Mouse (Mus musculus) neural tube, embryonic 14.5 days (tissue): ENCODE data around the gene Commd1. TPM values are rescaled to one million over a fixed set of nuclear protein-coding genes. Genes with fewer than 3 reads are reported as not detected.

Source experiments
- ATAC-seq: fragments of 200-750 bp; cut with Nextera tagmentation; 2 replicates; pipeline ENCODE4 v1.8.0; 2017; ENCODE audit warnings: low read depth, mild to moderate bottlenecking, moderate TSS enrichment, moderate library complexity
- H3K27ac ChIP-seq: fragments of 300-500 bp; sonication (generic); 2 replicates; pipeline ENCODE4 v1.5.1; 2014; ENCODE audit warnings: low read depth, mild to moderate bottlenecking, control low read depth, low read length, moderate library complexity, mixed read lengths
- H3K27me3 ChIP-seq: fragments of 300-500 bp; sonication (generic); 2 replicates; pipeline ENCODE4 v1.6.1; 2014; ENCODE audit warnings: low read length; ENCODE audit not compliant: control insufficient read depth, insufficient read depth
- H3K36me3 ChIP-seq: fragments of 300-500 bp; sonication (generic); 2 replicates; pipeline ENCODE4 v1.6.1; 2014; ENCODE audit warnings: low read length, mixed read lengths; ENCODE audit not compliant: control insufficient read depth, insufficient read depth
- H3K4me1 ChIP-seq: fragments of 300-500 bp; sonication (generic); 2 replicates; pipeline ENCODE4 v1.6.1; 2014; ENCODE audit warnings: low read length; ENCODE audit not compliant: control insufficient read depth, insufficient read depth
- H3K4me2 ChIP-seq: fragments of 300-500 bp; sonication (generic); 2 replicates; pipeline ENCODE4 v1.6.1; 2014; ENCODE audit warnings: mild to moderate bottlenecking, low read depth, low read length, control low read depth
- H3K4me3 ChIP-seq: fragments of 300-500 bp; sonication (generic); 2 replicates; pipeline ENCODE4 v1.5.1; 2014; ENCODE audit warnings: low read depth, low read length, control low read depth, mixed read lengths
- H3K9ac ChIP-seq: fragments of 300-500 bp; sonication (generic); replicated peaks from 2 replicates; pipeline ENCODE4 v1.6.1; 2014; ENCODE audit warnings: low read depth, mild to moderate bottlenecking, control low read depth, low read length, mixed read lengths
- H3K9me3 ChIP-seq: fragments of 300-500 bp; sonication (generic); 2 replicates; pipeline ENCODE4 v1.6.1; 2016; ENCODE audit warnings: low read length; ENCODE audit not compliant: control insufficient read depth
- WGBS: fragments of 180-500 bp; shearing (Covaris S2); extraction: QIAGEN DNeasy Blood & Tissue Kit; methylation state at CpG from one replicate; pipeline ENCODE4 v1.1.7; 2014; 5-methylcytosine and 5-hydroxymethylcytosine counted together
- polyA plus RNA-seq: library from polyadenylated mRNA; unstranded; fragments of >200 nt; fragmentation: Nextera tagmentation; extraction: Ambion mirVana; gene quantifications from 2 replicates; pipeline ENCODE4 v1.2.1, GENCODE M21; 2014

Commd1 gene
- polyA plus RNA-seq, 1 experiment from 2014 or later = 230 TPM

- Histone ChIP-seq H3K4me1 (no peaks in the 10 kb centered on the region), H3K4me3 (no peak overlapping the region), H3K36me3 (no peaks in the 10 kb centered on the region), H3K9me3 (no peaks in the 10 kb centered on the region), H3K4me2 (no peak overlapping the region), H3K27ac (no peak overlapping the region), H3K9ac (no peak overlapping the region), H3K27me3 (no peaks in the 10 kb centered on the region)
- ATAC-seq = no peak
- 83% methylated on average over 1 of the region's 1 CpGs for WGBS
Observed at GRCm38 (mm10) chr11:22949101-22949500, 33.1 kb downstream of the Commd1 start.

GRCm38 (mm10) chr11:22938983-22939382 is 43.2 kb downstream of the Commd1 start:
- H3K27ac ChIP-seq = no peak overlapping the region
- no peaks in the 10 kb centered on the region for H3K27me3 ChIP-seq
- H3K9me3 ChIP-seq = no peaks in the 10 kb centered on the region
- H3K9ac ChIP-seq = no peak overlapping the region
- H3K4me3 ChIP-seq = no peak overlapping the region
- no peaks in the 10 kb centered on the region for H3K36me3 ChIP-seq
- no peak overlapping the region for H3K4me2 ChIP-seq
- no peak for ATAC-seq
- no peaks in the 10 kb centered on the region for H3K4me1 ChIP-seq
- WGBS = 61% methylated on average over 2 of the region's 2 CpGs

- Histone ChIP-seq H3K9me3 (no peaks in the 10 kb centered on the region), H3K4me1 (no peaks in the 10 kb centered on the region), H3K27me3 (no peaks in the 10 kb centered on the region), H3K27ac (no peak overlapping the region), H3K36me3 (no peaks in the 10 kb centered on the region), H3K4me3 (no peak overlapping the region), H3K9ac (no peak overlapping the region), H3K4me2 (no peak overlapping the region)
- ATAC-seq = no peak
- WGBS = 93% methylated on average over 4 of the region's 4 CpGs
Observed at GRCm38 (mm10) chr11:22937716-22938316, 44.4 kb downstream of the Commd1 start.

GRCm38 (mm10) chr11:22936446-22937125 is 45.6 kb downstream of the Commd1 start:
- Histone ChIP-seq H3K4me3 (no peak overlapping the region), H3K4me1 (no peaks in the 10 kb centered on the region), H3K4me2 (no peak overlapping the region), H3K9ac (no peak overlapping the region), H3K36me3 (no peaks in the 10 kb centered on the region), H3K27ac (no peak overlapping the region), H3K9me3 (no peaks in the 10 kb centered on the region), H3K27me3 (no peaks in the 10 kb centered on the region)
- 57% methylated on average over 5 of the region's 5 CpGs for WGBS
- no peak for ATAC-seq

- H3K27ac ChIP-seq = no peak overlapping the region
- ATAC-seq = no peak
- no peak overlapping the region for H3K4me2 ChIP-seq
Observed at GRCm38 (mm10) chr11:22932167-22932566, 50.0 kb downstream of the Commd1 start.

GRCm38 (mm10) chr11:22931320-22931905 is 50.8 kb downstream of the Commd1 start:
- Histone ChIP-seq H3K4me1 (no peaks in the 10 kb centered on the region), H3K4me2 (no peak overlapping the region), H3K27ac (no peak overlapping the region), H3K36me3 (no peaks in the 10 kb centered on the region), H3K4me3 (no peak overlapping the region), H3K27me3 (no peaks in the 10 kb centered on the region), H3K9ac (no peak overlapping the region), H3K9me3 (no peaks in the 10 kb centered on the region)
- no peak for ATAC-seq
- WGBS = 93% methylated on average over 2 of the region's 2 CpGs

More at GRCm38 (mm10) chr11:22932167-22932566, 50.0 kb downstream of the Commd1 start:
- no peak overlapping the region for H3K9ac ChIP-seq
- no peaks in the 10 kb centered on the region for H3K27me3 ChIP-seq
- H3K36me3 ChIP-seq = no peaks in the 10 kb centered on the region
- H3K4me1 ChIP-seq = no peaks in the 10 kb centered on the region
- no peak overlapping the region for H3K4me3 ChIP-seq
- H3K9me3 ChIP-seq = no peaks in the 10 kb centered on the region

- Histone ChIP-seq H3K4me1 (no peaks in the 10 kb centered on the region), H3K27ac (no peak overlapping the region), H3K9me3 (no peaks in the 10 kb centered on the region), H3K4me2 (no peak overlapping the region), H3K4me3 (no peak overlapping the region), H3K36me3 (no peaks in the 10 kb centered on the region), H3K27me3 (no peaks in the 10 kb centered on the region), H3K9ac (no peak overlapping the region)
- 74% methylated on average over 2 of the region's 2 CpGs for WGBS
- ATAC-seq = no peak
Observed at GRCm38 (mm10) chr11:22930129-22930528, 52.1 kb downstream of the Commd1 start.

- Histone ChIP-seq H3K9me3 (no peaks in the 10 kb centered on the region), H3K4me1 (no peaks in the 10 kb centered on the region), H3K27ac (no peak overlapping the region), H3K4me3 (no peak overlapping the region), H3K4me2 (no peak overlapping the region), H3K36me3 (no peaks in the 10 kb centered on the region), H3K27me3 (no peaks in the 10 kb centered on the region), H3K9ac (no peak overlapping the region)
- ATAC-seq = no peak
- WGBS = 81% methylated on average over 8 of the region's 8 CpGs
Observed at GRCm38 (mm10) chr11:22928586-22929169, 53.5 kb downstream of the Commd1 start.

GRCm38 (mm10) chr11:22923606-22924005 is 58.6 kb downstream of the Commd1 start:
- no peaks in the 10 kb centered on the region for H3K9me3 ChIP-seq
- 73% methylated on average over 2 of the region's 2 CpGs for WGBS

More at GRCm38 (mm10) chr11:22923606-22924005, 58.6 kb downstream of the Commd1 start:
- no peak overlapping the region for H3K4me2 ChIP-seq
- H3K36me3 ChIP-seq = no peaks in the 10 kb centered on the region
- H3K27me3 ChIP-seq = no peaks in the 10 kb centered on the region
- no peak overlapping the region for H3K4me3 ChIP-seq
- H3K9ac ChIP-seq = no peak overlapping the region
- H3K4me1 ChIP-seq = no peaks in the 10 kb centered on the region
- no peak for ATAC-seq
- no peak overlapping the region for H3K27ac ChIP-seq
